Comparison of ENCODE assay signal across 13 mouse cellular contexts in the genomic region with DNA sequence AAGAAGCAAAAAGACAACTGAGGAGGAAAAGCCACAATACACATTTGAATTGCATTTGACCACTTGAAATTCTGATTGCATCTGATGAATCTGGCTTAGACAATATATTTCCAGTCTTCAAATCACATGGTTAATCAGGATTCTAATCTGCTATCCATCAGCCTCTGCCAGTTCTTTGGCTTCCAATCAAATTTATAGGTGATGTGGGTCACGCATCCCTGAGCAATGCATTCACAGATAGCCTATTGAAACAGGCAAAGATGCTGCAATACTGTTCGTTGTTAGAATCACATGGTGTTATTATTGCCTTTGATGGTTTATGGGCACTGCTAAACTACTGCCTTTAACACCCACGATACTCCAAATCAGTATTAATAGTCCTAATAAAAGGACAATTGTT. TPM values are rescaled to one million over a fixed set of nuclear protein-coding genes. Genes with fewer than 3 reads are reported as not detected.
A peak's percentile ranks its signal among the peaks of the same experiment; 100 is the strongest.
DNase-seq lines count a peak whose midpoint lies in the region; ATAC-seq lines count a peak whose summit lies in the region.
"Had no signal": no experiment of that assay in that cellular context is flagged by ENCODE, and none has a peak within 500 bp of the region (broad histone marks: within the 10 kb centered on the region; RNA-seq: fewer than 3 reads in every experiment).

No protein-coding gene starts in this region.

- peak; percentile 8 for DNase-seq in cerebellum, adult 9-10 months
- DNase-seq in cerebellum, postnatal 10 days = no peak
- DNase-seq in embryo, embryonic 11 days = peak; percentile 26
- no peak for DNase-seq in gastrocnemius, postnatal 14 days
- DNase-seq in frontal cortex, postnatal 10 days (ENCODE audit: low spot score in 2 of 2) = no peak
- no peak for DNase-seq in retina, embryonic 14.5 days (ENCODE audit: low spot score)
- DNase-seq: adrenal gland, postnatal 14 days; kidney, adult 8-10 months; lung, postnatal 36 days had no signal

- ATAC-seq in hindbrain, embryonic 12.5 days (ENCODE audit: low FRiP score) = peak; percentile 83
- peak; percentile 66 for ATAC-seq in midbrain, embryonic 13.5 days

- H3K36me3 ChIP-seq in hindbrain, embryonic 12.5 days = no peaks in the 10 kb centered on the region
- no peaks in the 10 kb centered on the region for H3K36me3 ChIP-seq in midbrain, embryonic 13.5 days
- H3K36me3 ChIP-seq: liver, embryonic 15.5 days had no signal

- H3K4me1 ChIP-seq in hindbrain, embryonic 12.5 days = peaks cover 20% of the 10 kb centered on the region
- H3K4me1 ChIP-seq in midbrain, embryonic 13.5 days (replicated peaks) = peaks cover 41% of the 10 kb centered on the region
- H3K4me1 ChIP-seq: liver, embryonic 15.5 days had no signal

- no peak overlapping the region for H3K4me2 ChIP-seq in hindbrain, embryonic 12.5 days (replicated peaks)
- H3K4me2 ChIP-seq in midbrain, embryonic 13.5 days (replicated peaks) = no peak overlapping the region
- H3K4me2 ChIP-seq: limb, embryonic 13.5 days; liver, embryonic 15.5 days had no signal

- H3K4me3 ChIP-seq in hindbrain, embryonic 12.5 days = no peak overlapping the region
- H3K4me3 ChIP-seq in midbrain, embryonic 13.5 days (replicated peaks) = no peak overlapping the region
- H3K4me3 ChIP-seq: limb, embryonic 13.5 days; liver, embryonic 15.5 days had no signal

- H3K9ac ChIP-seq in hindbrain, embryonic 12.5 days = no peak overlapping the region
- no peak overlapping the region for H3K9ac ChIP-seq in midbrain, embryonic 13.5 days (replicated peaks)
- H3K9ac ChIP-seq: limb, embryonic 13.5 days; liver, embryonic 15.5 days had no signal

- no peaks in the 10 kb centered on the region for H3K9me3 ChIP-seq in hindbrain, embryonic 12.5 days (replicated peaks)
- H3K9me3 ChIP-seq in midbrain, embryonic 13.5 days = no peaks in the 10 kb centered on the region
- H3K9me3 ChIP-seq: limb, embryonic 13.5 days; liver, embryonic 15.5 days had no signal

- intact Hi-C loops in gastrocnemius, postnatal 14 days (cut with DNase I; ENCODE audit: low total_unique reads) = no loop called here

- 29% methylated on average over 3 of the region's 3 CpGs for WGBS in hindbrain, embryonic 12.5 days
- 12% methylated on average over 3 of the region's 3 CpGs for WGBS in midbrain, embryonic 13.5 days

- H3K27me3 ChIP-seq in hindbrain, embryonic 12.5 days = no peaks in the 10 kb centered on the region
- 0 out of 2 replicates have a peak, but pooled peaks cover 3% of the 10 kb centered on the region for H3K27me3 ChIP-seq in midbrain, embryonic 13.5 days
- H3K27me3 ChIP-seq: limb, embryonic 13.5 days; liver, embryonic 15.5 days had no signal

- peak overlapping the region; percentile 40 for H3K27ac ChIP-seq in hindbrain, embryonic 12.5 days
- peak overlapping the region; percentile 64 for H3K27ac ChIP-seq in midbrain, embryonic 13.5 days
- H3K27ac ChIP-seq: limb, embryonic 13.5 days; liver, embryonic 15.5 days had no signal

RNA-seq across cellular contexts. Expression of a gene that starts 30.8 kb away (rescaled TPM):
- 37.7 and 40.2 TPM in 2 replicates for polyA plus RNA-seq in hindbrain, embryonic 12.5 days (2016; fragmentation: Nextera tagmentation; extraction: Ambion mirVana)
- polyA plus RNA-seq in midbrain, embryonic 13.5 days (2015; fragmentation: Nextera tagmentation; extraction: Ambion mirVana) = 35.4 and 36.1 TPM in 2 replicates
- 10 to 100 TPM; 14.6 to 25.9 TPM for total RNA-seq in gastrocnemius, postnatal 14 days (2021)

Comparison
In these comparisons a context has a peak if more than half of its experiments do, and no peak if none do; other contexts are left out.
1. DNase-seq: peak in cerebellum, adult 9-10 months (single experiment) and embryo, embryonic 11 days (single experiment); none in cerebellum, postnatal 10 days (0 of 2), gastrocnemius, postnatal 14 days (single experiment), frontal cortex, postnatal 10 days (0 of 2) and retina, embryonic 14.5 days (single experiment).